Mouse (Mus musculus): ENCODE results near the gene Gm1604a.
"Not testable (repeated sequence)": the region's sequence is repeated elsewhere in the genome, so short reads cannot be mapped to it uniquely, and the experiment has no call there.

Gene Gm1604a

DNA sequence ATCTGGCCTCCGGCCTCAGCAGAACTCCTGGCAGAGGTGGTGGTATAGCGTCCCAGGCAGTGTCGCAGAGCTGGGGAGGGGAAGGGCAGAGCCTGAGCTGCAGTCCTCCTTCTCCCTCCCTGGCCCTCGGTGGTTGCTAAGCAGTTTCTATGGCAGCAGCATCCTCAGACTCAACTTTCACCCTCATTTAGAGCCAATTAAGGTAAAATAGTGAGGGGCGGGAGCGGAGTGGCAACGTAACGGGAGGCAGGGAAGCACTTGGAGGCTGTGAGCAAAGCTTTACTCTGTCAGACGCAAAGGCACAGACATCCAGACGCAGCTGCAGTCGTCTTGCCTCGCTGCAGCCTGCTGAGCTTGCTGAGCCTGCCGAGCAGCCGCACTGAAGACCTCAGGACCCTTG, at the start of gene Gm1604a:
Gm1604a (plus strand) TSS at position 312 of the 400 bp plus-strand sequence.
- not testable (repeated sequence) for DNase-seq

DNA sequence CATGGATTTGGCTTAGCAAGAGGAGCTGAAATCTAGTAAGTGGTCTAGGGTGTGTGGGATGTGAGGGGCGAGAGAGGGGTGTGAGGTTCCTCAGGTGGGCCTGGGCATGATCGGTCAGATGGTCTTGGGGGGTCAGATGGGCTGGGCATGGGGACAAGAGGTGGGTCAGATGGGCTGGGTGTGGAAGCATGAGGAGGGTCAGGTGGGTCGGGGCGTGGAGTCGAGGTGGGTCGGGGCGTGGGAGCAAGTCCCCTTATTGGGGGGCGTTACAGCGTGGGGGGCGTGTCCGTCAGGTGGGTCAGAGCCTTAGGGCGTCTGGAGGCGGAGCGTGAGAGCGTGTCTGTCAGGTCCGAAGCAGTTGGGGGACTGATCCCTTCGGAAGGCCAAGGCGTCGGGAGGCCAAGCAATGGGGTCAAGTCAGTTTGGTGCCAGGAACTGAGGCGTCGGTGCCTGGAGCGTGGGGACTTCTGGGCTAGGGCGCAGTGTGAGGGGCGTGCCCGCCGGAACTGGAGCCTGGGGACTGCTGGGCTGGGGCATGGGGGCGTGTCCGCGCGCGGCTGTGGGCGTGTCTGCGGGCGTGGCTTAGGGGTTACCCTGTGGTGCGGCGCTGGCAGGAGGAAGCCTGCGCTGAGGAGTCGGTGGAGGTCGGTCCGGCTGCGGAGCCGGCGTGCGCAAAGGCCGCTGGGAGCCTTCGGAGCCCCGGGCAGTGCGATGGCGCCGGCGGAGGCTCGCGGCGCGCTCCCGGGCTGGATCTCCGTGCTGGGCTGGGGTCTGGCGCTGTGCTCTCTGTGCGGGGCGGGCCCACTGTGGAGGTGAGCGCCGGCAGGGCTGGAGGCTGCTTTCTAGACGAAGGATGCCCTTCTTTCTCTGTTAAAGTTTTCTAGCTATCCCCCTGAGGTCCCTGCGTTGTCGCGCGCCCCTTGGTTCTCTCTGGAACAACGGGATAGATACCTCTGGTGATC, 46.8 kb upstream of the Gm1604a start, which contains the start of gene Gm49721:
Gm49721 (plus strand) TSS at position 618 of the 962 bp plus-strand sequence.
- DNase-seq: peak; percentile 39

DNA sequence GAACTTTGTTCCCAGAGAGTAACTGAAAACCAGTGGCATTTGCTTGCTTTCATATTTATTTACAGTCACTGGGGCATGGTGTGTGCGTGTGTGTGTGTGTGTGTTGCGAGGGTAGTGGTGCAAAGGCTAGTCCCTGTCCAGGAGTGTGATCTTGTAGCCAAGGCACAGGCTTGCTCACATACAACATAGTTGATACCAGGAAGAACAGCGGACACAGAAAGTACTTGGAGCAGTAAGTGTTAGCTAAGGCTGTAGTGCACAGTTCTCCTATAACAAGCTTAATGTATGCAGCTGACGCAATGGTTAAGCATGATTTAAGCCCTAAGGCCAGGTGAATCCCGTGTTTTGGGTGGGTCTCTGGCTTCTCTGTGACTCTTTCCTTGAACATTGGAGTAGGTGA, 46.0 kb upstream of the Gm1604a start:
- DNase-seq: peak; percentile 11

DNA sequence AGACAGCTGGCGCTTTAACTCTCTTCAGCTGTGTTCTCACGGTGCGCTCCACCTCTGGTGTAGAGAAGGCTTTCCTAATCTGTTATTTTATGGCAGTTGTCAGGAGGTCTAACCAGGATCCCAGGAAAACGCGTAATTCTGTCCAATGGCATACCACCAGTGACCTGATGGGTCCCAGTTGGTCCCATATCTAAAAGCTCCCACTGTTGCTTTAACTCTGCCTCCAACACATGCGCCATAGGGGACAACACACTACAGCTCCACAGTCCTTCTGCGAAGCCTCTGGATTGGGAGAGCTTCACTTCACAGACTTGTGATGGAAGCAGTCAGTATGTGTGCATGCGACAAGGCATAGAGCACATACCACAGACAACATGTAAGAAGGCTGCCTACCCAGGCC, 45.2 kb upstream of the Gm1604a start:
- DNase-seq: not testable (repeated sequence)

- DNase-seq: not testable (repeated sequence)
Observed at GRCm38 (mm10) chr17:6986118-6986517, 39.2 kb upstream of the Gm1604a start.

- not testable (repeated sequence) for DNase-seq
Observed at GRCm38 (mm10) chr17:6995504-6995903, 29.9 kb upstream of the Gm1604a start.

GRCm38 (mm10) chr17:6996826-6997225, 28.5 kb upstream of the Gm1604a start:
- not testable (repeated sequence) for DNase-seq

GRCm38 (mm10) chr17:6997778-6998490, 27.4 kb upstream of the Gm1604a start:
- DNase-seq: not testable (repeated sequence)

DNA sequence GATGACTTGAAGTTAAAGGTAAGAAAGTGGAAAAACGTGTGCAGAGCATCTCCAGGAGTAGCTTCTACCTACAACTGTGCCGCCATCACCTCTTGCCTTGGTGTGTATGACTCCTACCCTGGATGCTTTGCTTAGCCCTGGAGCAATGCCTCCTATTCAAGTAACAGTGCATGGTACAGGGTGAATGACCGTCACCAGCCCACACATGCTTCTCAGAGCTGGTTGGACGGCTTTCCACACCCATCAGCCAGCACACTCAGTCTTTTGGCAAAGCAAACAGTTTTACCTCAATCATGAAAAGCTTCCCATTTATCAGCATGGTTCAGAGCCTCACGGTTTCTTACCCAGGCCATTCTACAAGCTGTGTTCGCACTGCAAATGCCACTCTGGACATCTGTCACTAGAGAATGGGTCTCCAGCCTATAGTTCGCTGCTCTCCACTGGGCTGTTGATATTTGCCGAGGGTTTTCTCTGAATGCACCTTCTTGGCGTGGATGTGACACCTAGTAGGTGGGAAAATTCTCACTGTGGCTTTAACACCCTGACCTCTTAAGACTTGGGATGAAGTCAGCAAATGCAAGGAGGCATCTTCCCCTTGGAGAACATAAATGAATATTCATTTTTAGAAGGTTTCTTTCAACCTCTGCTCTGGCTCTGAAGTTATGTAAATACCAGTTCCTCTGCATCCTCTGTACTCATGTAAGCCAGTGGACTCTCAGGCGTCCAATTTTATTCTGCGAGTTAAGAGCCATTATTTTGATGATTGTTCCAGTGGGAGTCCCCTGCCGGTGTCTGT, 23.4 kb upstream of the Gm1604a start:
- not testable (repeated sequence) for DNase-seq

DNA sequence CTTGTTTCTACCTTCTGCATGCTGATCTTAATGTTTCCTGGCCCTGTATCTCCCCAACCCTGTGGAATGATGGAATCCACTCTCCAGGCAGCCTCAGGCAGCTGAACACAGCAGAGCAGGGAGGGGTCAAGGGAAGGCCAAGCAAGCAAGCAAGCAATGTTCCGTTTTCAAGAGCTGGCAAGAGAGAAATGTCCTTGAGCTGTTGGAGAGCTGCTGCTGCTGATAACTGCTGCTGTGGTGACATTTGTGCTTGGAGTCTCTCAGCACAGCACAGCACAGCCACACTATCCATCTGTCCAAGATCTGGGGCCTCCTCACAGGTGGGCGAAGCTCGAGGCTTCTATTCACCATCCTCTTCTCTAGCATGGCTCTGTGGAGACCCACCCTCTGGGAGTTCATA, 22.0 kb upstream of the Gm1604a start:
- DNase-seq: not testable (repeated sequence)

- DNase-seq: not testable (repeated sequence)
Observed at GRCm38 (mm10) chr17:7005646-7006045, 19.7 kb upstream of the Gm1604a start.

GRCm38 (mm10) chr17:7008885-7009284, 16.5 kb upstream of the Gm1604a start:
- not testable (repeated sequence) for DNase-seq

DNA sequence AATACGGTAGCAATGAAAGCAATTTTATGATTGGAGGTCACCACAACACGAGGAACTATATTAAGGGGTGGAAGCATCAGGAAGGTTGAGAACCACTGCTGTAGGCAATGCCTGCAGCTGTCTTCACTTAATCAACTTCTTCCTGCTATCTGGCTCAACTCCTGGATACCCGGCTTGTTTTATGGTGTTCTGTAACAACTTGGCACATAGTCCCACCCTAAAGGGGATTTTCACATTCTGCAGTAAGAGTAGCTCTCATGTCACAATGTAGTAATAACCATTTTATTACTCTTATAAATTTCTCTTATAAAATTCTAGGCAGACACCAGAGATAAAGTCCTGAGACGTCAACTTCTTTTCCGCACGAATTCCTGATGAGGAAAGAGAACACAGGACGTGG, 15.9 kb upstream of the Gm1604a start:
- not testable (repeated sequence) for DNase-seq

GRCm38 (mm10) chr17:7009901-7010300, 15.5 kb upstream of the Gm1604a start:
- DNase-seq: not testable (repeated sequence)

DNA sequence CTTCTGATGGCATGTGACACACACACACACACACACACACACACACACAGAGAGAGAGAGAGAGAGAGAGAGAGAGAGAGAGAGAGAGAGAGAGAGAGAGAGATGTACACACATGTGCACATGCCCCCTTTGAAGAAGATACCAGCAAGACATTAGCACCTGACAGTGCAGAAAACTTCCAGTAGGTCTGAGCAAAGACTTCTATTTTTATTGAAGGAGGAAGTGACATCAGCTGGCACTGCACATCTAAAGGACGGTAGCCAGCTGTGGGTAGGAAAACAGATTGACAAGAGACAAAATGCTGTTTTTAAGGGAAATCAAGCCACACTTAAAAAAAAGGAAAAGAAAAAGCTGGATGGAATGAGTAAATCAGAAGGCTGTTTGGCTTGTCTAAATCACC, 11.2 kb upstream of the Gm1604a start:
- not testable (repeated sequence) for DNase-seq

DNA sequence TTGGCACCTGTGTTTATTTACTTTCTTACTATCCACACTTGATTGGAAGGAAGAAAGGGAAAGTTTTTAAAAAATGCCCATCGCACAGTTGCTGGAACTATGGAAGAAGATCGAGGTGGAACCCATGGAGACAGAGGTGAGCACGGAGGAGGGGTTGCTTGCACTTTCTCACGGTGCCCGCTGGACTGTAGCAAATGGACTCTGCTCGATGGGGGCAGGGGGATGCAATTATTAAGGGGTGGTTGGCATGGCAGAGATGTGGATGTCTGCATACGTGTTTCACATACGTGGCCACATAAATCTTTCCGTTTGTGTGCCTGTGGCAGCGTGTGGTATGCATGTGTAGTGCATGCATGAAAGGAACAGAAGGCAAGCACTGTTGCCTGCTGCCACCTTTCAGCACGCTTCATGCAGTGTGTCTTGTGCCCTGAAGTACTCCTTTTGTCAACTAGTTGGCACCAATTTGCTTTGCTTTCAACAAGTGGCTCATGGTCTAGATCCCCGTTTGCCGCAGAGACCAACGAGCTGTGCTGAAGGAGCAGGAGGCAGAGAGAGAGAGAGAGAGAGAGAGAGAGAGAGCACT, 487 bp downstream of the Gm1604a start:
- DNase-seq: not testable (repeated sequence)

DNA sequence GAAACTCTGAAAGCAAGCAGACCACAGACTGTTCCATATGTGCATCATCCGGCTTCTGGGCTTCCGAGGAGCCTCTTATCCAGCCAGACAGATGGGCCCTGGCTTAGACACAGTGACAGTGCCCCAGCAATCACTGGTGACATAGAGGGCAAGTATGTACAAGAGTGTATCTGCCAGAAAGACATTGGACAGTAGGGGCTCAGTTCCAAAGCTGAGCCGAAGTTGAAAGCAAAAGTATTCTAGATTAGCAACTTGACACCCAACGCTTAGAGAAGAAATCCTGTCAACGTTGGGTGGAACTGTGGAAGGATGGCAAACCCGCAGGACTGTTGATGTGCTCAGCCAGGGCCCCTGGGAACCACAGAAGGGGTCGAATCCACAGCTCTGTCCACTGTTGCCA, 4.8 kb downstream of the Gm1604a start:
- DNase-seq: not testable (repeated sequence)

GRCm38 (mm10) chr17:7030622-7031174, 5.3 kb downstream of the Gm1604a start:
- not testable (repeated sequence) for DNase-seq

DNA sequence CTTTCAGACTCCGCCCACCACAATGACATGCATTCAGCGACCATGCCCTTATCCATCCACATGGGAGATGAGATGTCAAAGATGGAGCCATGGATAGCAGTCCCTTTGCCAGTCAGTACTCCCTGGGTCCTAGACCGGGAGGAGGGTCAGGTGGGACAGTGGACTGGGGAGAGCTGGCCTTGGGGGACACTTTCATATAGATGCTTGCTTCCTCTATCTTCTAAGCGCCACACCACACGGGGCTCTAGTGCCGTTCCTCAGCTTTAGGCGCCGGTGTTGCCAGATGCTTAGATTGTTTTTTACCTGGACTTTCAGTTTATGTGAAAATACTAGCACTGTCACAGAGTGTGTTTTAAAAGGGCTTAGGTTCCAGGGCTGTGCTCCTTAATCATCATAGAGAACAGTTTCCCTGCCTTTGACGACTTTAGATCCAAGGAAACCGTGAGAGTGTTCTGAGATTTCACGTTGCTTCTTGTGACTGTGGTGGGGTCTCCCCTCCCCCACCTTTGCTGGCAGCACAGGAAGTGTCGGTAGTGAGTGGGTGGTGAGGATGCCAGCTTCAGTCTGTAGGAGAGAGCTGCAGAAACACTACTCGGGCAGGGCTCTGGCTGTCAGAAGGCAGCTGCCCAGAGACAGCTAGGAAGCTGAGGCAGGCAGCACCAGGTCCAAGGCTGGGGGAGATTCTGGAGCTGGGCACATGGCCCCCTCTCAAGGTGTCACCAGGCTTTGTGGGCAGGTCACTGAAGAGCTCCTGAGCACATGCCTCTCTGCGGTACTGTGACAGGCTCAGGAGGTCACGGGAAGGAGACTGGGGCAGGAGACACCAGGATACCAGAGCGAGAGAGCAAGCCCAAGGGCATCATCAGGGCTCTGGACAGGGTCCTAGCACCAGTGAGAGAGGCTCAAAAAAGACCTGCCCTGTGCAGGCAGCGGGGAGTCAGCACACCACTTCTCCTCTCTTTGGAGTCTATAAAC, 8.1 kb downstream of the Gm1604a start:
- not testable (repeated sequence) for DNase-seq

- DNase-seq: not testable (repeated sequence)
Observed at GRCm38 (mm10) chr17:7068997-7069539, 43.7 kb downstream of the Gm1604a start.
